Comparison of ENCODE assay signal across 18 mouse cellular contexts in genomic region chr9:82733024-82733585, GRCm38 (mm10).
"Had no signal": no experiment of that assay in that cellular context is flagged by ENCODE, and none has a peak within 500 bp of the region (broad histone marks: within the 10 kb centered on the region; RNA-seq: fewer than 3 reads in every experiment).

No protein-coding gene starts in this region.

- ATAC-seq: midbrain, embryonic 16.5 days had no signal

- H3K27me3 ChIP-seq: midbrain, embryonic 12.5 days; neural tube, embryonic 12.5 days had no signal

- H3K4me2 ChIP-seq: lung, embryonic 14.5 days; midbrain, embryonic 12.5 days; neural tube, embryonic 12.5 days had no signal

- DNase-seq: lung, adult 18-20 months; lung, embryonic 14.5 days; lung, postnatal 10 days; lung, postnatal 4 days; midbrain, embryonic 14.5 days; retina, postnatal 1 day; right cerebral cortex, adult 18-20 months; right cerebral cortex, postnatal 25 days; right cerebral cortex, postnatal 4 days; spleen, adult 18-20 months; thymus, adult 18-20 months; thymus, postnatal 14 days; thymus, postnatal 36 days had no signal

- H3K27ac ChIP-seq: midbrain, embryonic 10.5 days; midbrain, embryonic 12.5 days; neural tube, embryonic 12.5 days had no signal

- H3K36me3 ChIP-seq: midbrain, embryonic 10.5 days; midbrain, embryonic 12.5 days; neural tube, embryonic 12.5 days had no signal

- H3K9me3 ChIP-seq: midbrain, embryonic 10.5 days; midbrain, embryonic 12.5 days had no signal

- H3K9ac ChIP-seq: lung, embryonic 14.5 days; midbrain, embryonic 12.5 days; neural tube, embryonic 12.5 days had no signal

- H3K4me1 ChIP-seq: midbrain, embryonic 10.5 days; midbrain, embryonic 12.5 days; neural tube, embryonic 12.5 days had no signal

- H3K4me3 ChIP-seq: midbrain, embryonic 10.5 days; midbrain, embryonic 12.5 days; myocyte; neural tube, embryonic 12.5 days had no signal
